Mouse (Mus musculus) megakaryocyte, adult 5-6 weeks (primary cell): ENCODE results near the gene Nfasc. TPM values are rescaled to one million over a fixed set of nuclear protein-coding genes. Genes with fewer than 3 reads are reported as not detected.

Experiments used
- ATAC-seq: 2 replicates; pipeline ENCODE4 v1.8.0; 2016; ENCODE audit warnings: mild to moderate bottlenecking, inconsistent platforms; ENCODE audit not compliant: poor library complexity, severe bottlenecking
- total RNA-seq, 2 experiments: library from RNA; stranded (forward) in 1 of 2; stranded (reverse) in 1 of 2; fragments of 153-499, 151-499 nt in 1 of 2; fragments of 221-1000, 200-1000 nt in 1 of 2; gene quantifications; 2 replicates each; pipeline versions ENCODE4 v1.2.3 to v1.2.4; 2015 to 2017

The Nfasc gene
- total RNA-seq, 2 experiments from 2014 or later, result not detected

DNA sequence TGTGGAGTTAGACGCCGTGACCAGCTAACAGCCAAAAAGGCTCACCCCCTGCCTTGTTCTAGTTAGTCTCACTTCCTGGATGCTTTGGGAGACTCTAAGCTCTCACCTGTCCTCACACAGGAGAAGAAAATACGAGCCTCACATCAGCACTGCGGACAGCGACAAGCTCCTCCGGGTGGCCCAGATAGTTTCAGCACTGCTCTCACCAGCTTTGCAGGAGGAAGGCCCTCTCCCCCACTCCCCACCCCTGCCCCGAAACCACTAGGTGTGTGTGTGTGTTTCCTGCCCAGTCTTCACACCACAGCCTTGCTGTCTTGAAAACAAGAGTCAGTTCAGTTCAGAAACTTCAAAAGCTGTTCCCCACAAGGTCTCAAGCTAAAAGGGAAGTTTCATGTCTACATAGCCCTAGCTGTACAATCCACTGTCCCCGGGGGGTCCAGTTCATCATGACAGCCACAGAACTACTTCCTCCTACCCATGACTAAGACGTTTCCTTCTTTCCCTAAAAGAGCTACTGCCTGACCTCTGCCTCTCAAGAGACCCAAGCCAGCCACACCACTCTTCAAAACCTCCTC, 7.6 kb downstream of the Nfasc start:
- no peak for ATAC-seq

DNA sequence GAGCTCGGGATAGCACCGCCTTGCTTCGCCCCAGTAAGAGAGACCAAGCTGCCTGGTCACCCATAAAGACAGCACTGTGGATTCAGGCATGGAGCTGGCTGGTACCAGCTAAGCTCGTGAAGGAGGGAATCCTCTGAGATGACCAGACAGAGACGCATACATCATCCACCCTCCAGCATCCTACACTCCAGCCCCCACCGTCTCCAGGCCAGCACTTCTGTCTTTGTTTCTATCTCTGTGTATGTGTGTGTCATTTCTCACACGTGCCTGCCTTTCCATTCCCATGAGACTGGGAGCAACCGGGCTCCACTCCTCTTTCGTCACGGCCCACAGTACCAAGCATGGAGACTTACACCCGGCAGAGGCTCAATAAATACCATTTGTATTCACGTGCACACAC, 9.3 kb downstream of the Nfasc start:
- ATAC-seq, result no peak

GRCm38 (mm10) chr1:132727548-132727947, 14.0 kb downstream of the Nfasc start:
- ATAC-seq, result no peak

DNA sequence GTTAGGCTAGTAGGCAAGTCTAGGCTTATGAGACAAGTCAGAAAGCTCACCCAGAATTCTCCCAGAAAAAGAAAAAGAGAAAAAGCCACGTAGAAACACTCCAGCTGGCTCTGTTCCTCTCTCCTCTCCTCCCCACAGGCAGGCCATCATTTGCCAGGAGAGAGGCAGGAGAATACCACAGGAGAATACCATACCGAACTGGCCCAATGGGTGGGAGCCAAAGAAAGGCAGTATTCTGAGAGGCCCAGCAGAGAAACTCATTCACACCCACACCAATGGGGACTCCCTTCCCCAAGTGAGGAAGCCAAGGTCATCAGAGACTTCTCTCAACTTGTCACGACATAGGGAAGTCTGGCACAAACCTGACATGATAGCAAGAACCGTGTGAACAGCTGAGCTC, 19.2 kb downstream of the Nfasc start:
- no peak for ATAC-seq

DNA sequence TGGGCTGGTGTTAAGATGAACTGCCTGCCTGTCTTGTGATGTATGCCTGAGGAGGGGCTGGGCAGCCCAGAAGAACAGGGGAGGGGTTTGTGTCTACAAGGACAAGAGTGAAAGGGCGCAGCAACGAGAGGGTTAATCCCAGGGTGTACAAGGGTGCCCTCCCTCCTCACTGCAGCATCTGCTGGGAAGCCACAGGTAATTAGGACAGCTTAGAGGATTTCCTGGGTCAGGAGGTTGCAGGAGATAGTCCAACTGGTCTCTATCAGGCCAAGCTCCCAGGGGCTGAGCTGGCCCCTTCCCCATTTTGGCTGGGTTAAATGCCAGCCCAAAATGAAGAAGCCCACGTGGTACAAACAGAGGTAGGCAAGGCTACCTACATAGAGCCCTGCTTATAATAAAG, 20.3 kb downstream of the Nfasc start:
- ATAC-seq, result no peak

DNA sequence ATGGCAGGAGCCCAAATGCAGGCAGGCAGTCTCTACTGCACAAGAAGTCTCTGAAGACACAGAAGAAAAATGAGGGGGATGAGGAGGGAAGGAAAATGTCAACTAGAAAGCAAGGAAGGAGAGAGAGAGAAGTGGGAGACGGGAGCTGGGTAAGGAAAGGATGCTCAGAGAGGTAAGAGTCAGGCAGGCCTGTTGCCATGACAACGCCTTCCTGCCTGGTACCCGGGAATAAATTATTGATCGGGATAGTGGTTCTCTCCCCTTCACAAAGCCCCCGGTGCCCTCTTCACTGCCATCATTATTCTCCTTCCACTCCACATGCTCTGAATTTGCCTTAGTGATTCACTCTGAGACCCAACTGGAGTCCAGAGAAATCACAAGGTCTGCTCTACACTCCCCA, 23.4 kb downstream of the Nfasc start:
- ATAC-seq, result no peak

DNA sequence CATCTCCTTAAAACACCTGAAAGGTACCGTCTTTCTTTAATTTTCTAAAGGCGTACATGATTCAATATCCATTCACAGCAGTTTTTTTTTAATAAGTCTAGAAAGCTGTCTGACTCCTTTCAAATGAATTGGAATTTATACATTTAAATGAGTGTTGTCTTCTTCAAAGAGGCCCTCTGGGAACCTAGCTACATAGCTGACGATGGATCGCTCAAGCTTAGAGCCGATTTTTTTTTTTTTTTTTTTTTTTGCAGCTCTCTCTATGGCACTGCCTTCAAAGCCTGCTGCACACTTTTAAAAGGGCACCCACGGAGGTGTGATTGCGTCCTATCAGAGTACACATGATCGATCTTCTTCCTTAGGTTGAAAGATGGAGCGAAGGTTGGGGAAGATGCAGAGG, 26.6 kb downstream of the Nfasc start:
- ATAC-seq, result no peak

- no peak for ATAC-seq
Observed at GRCm38 (mm10) chr1:132709419-132709818, 32.2 kb downstream of the Nfasc start.

GRCm38 (mm10) chr1:132707301-132707700, 34.3 kb downstream of the Nfasc start:
- no peak for ATAC-seq

DNA sequence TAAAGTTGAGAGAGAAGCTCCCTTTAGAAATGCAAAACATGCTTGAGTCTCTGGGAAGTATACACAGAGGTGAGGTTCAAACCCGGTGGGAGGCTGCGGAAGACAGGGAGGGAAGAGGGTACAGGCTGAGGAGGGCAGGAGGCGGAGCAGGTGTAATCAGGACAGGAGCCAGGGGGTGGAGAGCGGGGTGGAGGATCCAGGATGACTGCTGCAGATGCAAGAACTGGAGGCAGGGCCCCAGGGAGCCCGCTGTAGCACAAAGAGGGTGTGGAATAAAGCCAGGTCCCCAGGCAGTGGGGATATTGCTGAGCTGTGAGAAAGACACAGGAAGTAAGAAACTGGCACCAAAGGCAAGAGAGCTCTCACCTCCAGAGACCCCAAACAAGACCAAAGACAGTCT, 38.1 kb downstream of the Nfasc start:
- ATAC-seq, result no peak

- no peak for ATAC-seq
Observed at GRCm38 (mm10) chr1:132696926-132697325, 44.7 kb downstream of the Nfasc start.

GRCm38 (mm10) chr1:132696232-132696631, 45.4 kb downstream of the Nfasc start:
- no peak for ATAC-seq

DNA sequence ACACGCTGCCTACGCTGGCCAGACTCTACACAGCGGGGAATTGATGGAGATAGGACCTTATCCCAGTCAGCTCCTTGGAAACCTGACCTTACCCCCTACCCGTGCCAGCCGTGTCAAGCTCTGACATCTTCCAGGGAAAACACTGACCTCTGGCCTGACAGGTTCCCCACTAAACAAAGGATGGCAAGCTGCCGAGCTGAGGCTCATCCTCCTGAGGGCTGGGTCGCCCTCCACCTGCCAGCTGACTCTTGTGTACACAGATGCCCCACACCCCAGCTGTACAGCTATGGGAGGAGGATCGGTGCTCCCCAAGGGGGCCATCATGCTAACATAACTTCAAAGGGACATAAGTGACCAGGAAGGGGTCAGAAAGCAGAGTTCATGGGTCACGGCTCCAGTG, 47.6 kb downstream of the Nfasc start:
- no peak for ATAC-seq

GRCm38 (mm10) chr1:132689181-132689580, 52.4 kb downstream of the Nfasc start:
- no peak for ATAC-seq

DNA sequence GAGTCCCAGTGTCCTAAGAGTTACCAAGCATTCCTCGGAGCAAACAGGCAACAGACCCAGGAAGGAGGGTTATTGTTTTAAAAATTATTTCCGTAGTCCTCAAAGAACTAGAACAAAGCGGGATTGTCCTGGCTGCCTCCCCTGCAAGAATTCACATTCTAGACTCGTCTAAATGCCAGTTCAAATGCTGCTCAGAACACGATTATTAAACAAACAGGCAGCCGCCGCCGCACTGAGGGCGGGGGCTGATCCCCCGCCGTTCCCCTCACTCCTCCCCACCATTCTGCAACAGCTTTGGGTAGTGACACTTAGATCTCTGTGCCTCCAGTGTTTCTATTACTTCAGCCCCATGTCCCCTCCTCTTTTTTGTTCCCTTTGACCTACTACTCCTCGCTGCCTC, 62.7 kb downstream of the Nfasc start:
- ATAC-seq, result no peak

- no peak for ATAC-seq
Observed at GRCm38 (mm10) chr1:132678076-132678475, 63.5 kb downstream of the Nfasc start.

DNA sequence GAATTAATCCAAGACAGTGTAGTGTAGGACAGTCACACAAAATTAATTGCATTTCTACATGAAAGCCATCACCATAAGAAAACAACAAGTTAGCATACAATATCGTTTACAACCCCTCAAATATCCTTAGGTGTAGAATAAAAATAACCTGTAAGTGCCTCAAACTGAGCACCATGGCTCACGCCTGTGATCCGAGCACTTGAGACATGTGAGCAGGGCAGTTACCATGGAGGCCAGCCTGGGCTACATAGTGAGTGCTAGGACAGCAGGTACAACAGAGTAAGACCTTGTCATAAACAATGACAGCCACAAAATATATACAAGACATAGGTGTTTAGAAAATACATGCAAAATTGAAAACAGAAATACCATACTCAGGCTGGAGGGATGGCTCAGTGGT, 68.9 kb downstream of the Nfasc start:
- no peak for ATAC-seq

GRCm38 (mm10) chr1:132669200-132669599, 72.4 kb downstream of the Nfasc start:
- ATAC-seq, result no peak

- no peak for ATAC-seq
Observed at GRCm38 (mm10) chr1:132660354-132660753, 81.2 kb downstream of the Nfasc start.

GRCm38 (mm10) chr1:132659604-132660003, 82.0 kb downstream of the Nfasc start:
- no peak for ATAC-seq

- no peak for ATAC-seq
Observed at GRCm38 (mm10) chr1:132655611-132656010, 86.0 kb downstream of the Nfasc start.

DNA sequence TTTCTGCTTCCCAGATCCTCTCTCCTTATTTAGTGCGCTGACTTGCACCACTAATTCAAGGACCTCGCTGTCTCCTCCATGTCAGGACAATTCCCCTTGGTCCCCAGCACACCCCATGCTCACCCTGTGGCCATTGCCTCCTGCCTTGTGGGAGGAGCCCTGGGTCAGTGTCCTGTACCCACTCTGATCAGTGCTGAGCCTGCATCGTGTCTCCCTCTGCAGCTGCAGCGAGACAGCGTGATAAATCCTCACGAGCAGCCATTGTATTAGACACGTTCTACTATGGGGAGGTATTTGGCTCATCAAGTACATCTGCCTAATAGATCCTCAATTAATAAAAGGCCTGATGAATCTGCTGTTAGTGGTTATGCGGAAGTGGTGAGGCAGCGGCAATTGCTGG, 86.8 kb downstream of the Nfasc start:
- no peak for ATAC-seq

GRCm38 (mm10) chr1:132653841-132654457, 87.6 kb downstream of the Nfasc start:
- ATAC-seq, result no peak
